Mouse (Mus musculus): ENCODE data around the gene Rpl10a. TPM values are rescaled to one million over a fixed set of nuclear protein-coding genes. Genes with fewer than 3 reads are reported as not detected.

Rpl10a gene
- total RNA-seq, 2 experiments from 2014 or later: 838 to 2,618 TPM

Other genes with a start within 250 kb of the Rpl10a start
- gene Tcp11, start 247.8 kb upstream of the Rpl10a start, total RNA-seq (2014; fragmentation: Nextera tagmentation): 0.60 TPM in 1 of 2 replicates, not detected in the other
- gene Tcp11, start 247.8 kb upstream of the Rpl10a start, total RNA-seq (2017): 2.1 and 2.4 TPM in 2 replicates
- not detected in 2 replicates for gene Scube3, start 186.3 kb upstream of the Rpl10a start, total RNA-seq (2014; fragmentation: Nextera tagmentation)
- gene Scube3, start 186.3 kb upstream of the Rpl10a start, total RNA-seq (2017): not detected in 2 replicates
- 14.5 and 20.9 TPM in 2 replicates for gene Zfp523, start 151.3 kb upstream of the Rpl10a start, total RNA-seq (2014; fragmentation: Nextera tagmentation)
- gene Zfp523, start 151.3 kb upstream of the Rpl10a start, total RNA-seq (2017): 19.5 and 29.1 TPM in 2 replicates
- 57.9 and 67.3 TPM in 2 replicates for gene Def6, start 120.7 kb upstream of the Rpl10a start, total RNA-seq (2014; fragmentation: Nextera tagmentation)
- 108 and 142 TPM in 2 replicates for gene Def6, start 120.7 kb upstream of the Rpl10a start, total RNA-seq (2017)
- gene Ppard, start 95.8 kb upstream of the Rpl10a start, total RNA-seq (2014; fragmentation: Nextera tagmentation): 8.4 and 8.8 TPM in 2 replicates
- gene Ppard, start 95.8 kb upstream of the Rpl10a start, total RNA-seq (2017): 0.34 and 5.6 TPM in 2 replicates
- gene Fance, start 15.0 kb upstream of the Rpl10a start, total RNA-seq (2014; fragmentation: Nextera tagmentation): 41.7 and 47.9 TPM in 2 replicates
- 15.0 and 16.4 TPM in 2 replicates for gene Fance, start 15.0 kb upstream of the Rpl10a start, total RNA-seq (2017)
- 3.3 TPM in 1 of 2 replicates, not detected in the other for gene Tead3, start 22.3 kb downstream of the Rpl10a start, total RNA-seq (2014; fragmentation: Nextera tagmentation)
- gene Tead3, start 22.3 kb downstream of the Rpl10a start, total RNA-seq (2017): 0.04 TPM in 1 of 2 replicates, not detected in the other
- gene Tulp1, start 36.8 kb downstream of the Rpl10a start, total RNA-seq (2014; fragmentation: Nextera tagmentation): not detected in 2 replicates
- 0.69 TPM in 1 of 2 replicates, not detected in the other for gene Tulp1, start 36.8 kb downstream of the Rpl10a start, total RNA-seq (2017)
- 49.1 and 63.7 TPM in 2 replicates for gene Fkbp5, start 189.1 kb downstream of the Rpl10a start, total RNA-seq (2014; fragmentation: Nextera tagmentation)
- 40.8 and 53.1 TPM in 2 replicates for gene Fkbp5, start 189.1 kb downstream of the Rpl10a start, total RNA-seq (2017)
- not detected in 2 replicates for gene Armc12, start 202.3 kb downstream of the Rpl10a start, total RNA-seq (2014; fragmentation: Nextera tagmentation)
- gene Armc12, start 202.3 kb downstream of the Rpl10a start, total RNA-seq (2017): not detected in 2 replicates
- not detected in 2 replicates for gene Clpsl2, start 220.9 kb downstream of the Rpl10a start, total RNA-seq (2014; fragmentation: Nextera tagmentation)
- gene Clpsl2, start 220.9 kb downstream of the Rpl10a start, total RNA-seq (2017): not detected in 2 replicates
- not detected in 2 replicates for gene Clps, start 232.3 kb downstream of the Rpl10a start, total RNA-seq (2014; fragmentation: Nextera tagmentation)
- gene Clps, start 232.3 kb downstream of the Rpl10a start, total RNA-seq (2017): not detected in 2 replicates
- gene Lhfpl5, start 247.2 kb downstream of the Rpl10a start, total RNA-seq (2014; fragmentation: Nextera tagmentation): not detected in 2 replicates
- gene Lhfpl5, start 247.2 kb downstream of the Rpl10a start, total RNA-seq (2017): not detected in 2 replicates